Mouse (Mus musculus): ENCODE measurements at regions not wholly inside any gene's neighbourhood (a gene's known extent, or its start where the extent isn't known, plus 50 kb on each side); places are given as distances from the start of the nearest gene placed in this dataset.

DNA sequence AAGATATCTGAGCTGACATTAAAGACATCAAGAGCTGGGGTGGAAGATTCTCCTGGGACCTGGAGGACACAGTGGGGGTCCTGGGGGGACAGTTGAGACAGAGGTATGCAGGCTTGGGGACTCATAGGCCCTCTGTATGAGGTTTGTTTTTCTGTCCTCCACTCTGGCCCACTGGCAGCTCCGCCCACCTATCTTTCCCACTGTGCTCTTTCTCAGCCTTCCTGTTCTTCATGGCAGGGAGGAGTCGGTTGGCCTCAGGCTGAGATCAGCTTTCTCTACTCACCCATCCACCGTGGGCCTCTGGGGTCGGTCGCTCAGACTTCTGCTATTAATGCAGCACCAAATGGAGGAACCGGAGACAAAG, 103.5 kb upstream of the Spata13 start:
- TF ChIP-seq FLI1 (IDR thresholded peaks at IDR 0.05; ENCODE audit: low read length) (no peak), GATA1 (IDR thresholded peaks at IDR 0.05; ENCODE audit: borderline replicate concordance, low read length) (no peak)
